Mouse (Mus musculus) lung, adult 18-20 months (tissue): ENCODE results near the gene Pde6h.
A peak's percentile ranks its signal among the peaks of the same experiment; 100 is the strongest.
"Not testable (repeated sequence)": the region's sequence is repeated elsewhere in the genome, so short reads cannot be mapped to it uniquely, and the experiment has no call there.

ENCODE experiments used
- DNase-seq, 2 experiments: peaks; one replicate each; pipeline ENCODE4 v3.0.0; 2022; ENCODE audit warnings: mixed read lengths in 2 of 2

The Pde6h gene

GRCm38 (mm10) chr6:136923532-136923931 is at the start of gene Pde6h:
Gene Pde6h, plus strand, starts transcription at chr6:136923832.
- DNase-seq, result no peak

GRCm38 (mm10) chr6:136874599-136874998 is 49.0 kb upstream of the Pde6h start:
- peak in 1 of 2 experiments; percentile 25 for DNase-seq

- DNase-seq, result peak; percentile 42 to 59
Observed at GRCm38 (mm10) chr6:136875670-136876069, 48.0 kb upstream of the Pde6h start, which contains the start of gene Mgp. Gene Mgp, minus strand, starts transcription at chr6:136875823.

- DNase-seq, result no peak
Observed at GRCm38 (mm10) chr6:136881678-136882077, 42.0 kb upstream of the Pde6h start.

GRCm38 (mm10) chr6:136883431-136883915 is 40.2 kb upstream of the Pde6h start:
- DNase-seq, result no peak

- no peak for DNase-seq
Observed at GRCm38 (mm10) chr6:136883961-136884360, 39.7 kb upstream of the Pde6h start.

GRCm38 (mm10) chr6:136884766-136885165 is 38.9 kb upstream of the Pde6h start:
- not testable (repeated sequence) for DNase-seq

GRCm38 (mm10) chr6:136887854-136888253 is 35.8 kb upstream of the Pde6h start:
- DNase-seq, result peak; percentile 62 to 67

GRCm38 (mm10) chr6:136889067-136889466 is 34.6 kb upstream of the Pde6h start:
- DNase-seq, result no peak

GRCm38 (mm10) chr6:136889554-136889953 is 34.1 kb upstream of the Pde6h start:
- DNase-seq, result no peak

- DNase-seq, result no peak
Observed at GRCm38 (mm10) chr6:136892002-136892401, 31.6 kb upstream of the Pde6h start.

GRCm38 (mm10) chr6:136894532-136895339 is 28.9 kb upstream of the Pde6h start:
- peak in 1 of 2 experiments; percentile 27 for DNase-seq

GRCm38 (mm10) chr6:136897789-136898188 is 25.8 kb upstream of the Pde6h start:
- no peak for DNase-seq

- DNase-seq, result peak; percentile 49 to 71
Observed at GRCm38 (mm10) chr6:136898222-136898621, 25.4 kb upstream of the Pde6h start.

- no peak for DNase-seq
Observed at GRCm38 (mm10) chr6:136898954-136899353, 24.7 kb upstream of the Pde6h start.

- no peak for DNase-seq
Observed at GRCm38 (mm10) chr6:136900369-136901009, 23.1 kb upstream of the Pde6h start.

- DNase-seq, result no peak
Observed at GRCm38 (mm10) chr6:136901010-136901409, 22.6 kb upstream of the Pde6h start.

GRCm38 (mm10) chr6:136902527-136902926 is 21.1 kb upstream of the Pde6h start:
- no peak for DNase-seq

GRCm38 (mm10) chr6:136903885-136904470 is 19.7 kb upstream of the Pde6h start:
- peak in 1 of 2 experiments; percentile 21 for DNase-seq

GRCm38 (mm10) chr6:136906283-136906936 is 17.2 kb upstream of the Pde6h start:
- DNase-seq, result no peak

GRCm38 (mm10) chr6:136906937-136907293 is 16.7 kb upstream of the Pde6h start:
- peak in 1 of 2 experiments; percentile 51 for DNase-seq

GRCm38 (mm10) chr6:136910247-136910890 is 13.3 kb upstream of the Pde6h start:
- DNase-seq, result peak; percentile 14 to 34
